Mouse (Mus musculus): Measurements from ENCODE around the gene Prkcq. TPM values are rescaled to one million over a fixed set of nuclear protein-coding genes. Genes with fewer than 3 reads are reported as not detected.

The Prkcq gene
- polyA plus RNA-seq, 1 experiment from 2014 or later: 5.6 TPM

GRCm38 (mm10) chr2:11300362-11300761 lies 128.5 kb downstream of the Prkcq start:
- WGBS: 86% methylated on average over 6 of the region's 6 CpGs
- H3K4me2 ChIP-seq (ENCODE audit: low read length): no peak overlapping the region
- no peak for DNase-seq (ENCODE audit: low spot score)
- H3K9ac ChIP-seq (ENCODE audit: low read depth, low read length): no peak overlapping the region
- H3K27ac ChIP-seq: no peak overlapping the region
- no peaks in the 10 kb centered on the region for H3K4me1 ChIP-seq (replicated peaks; ENCODE audit: insufficient read depth, low read length)
- no peaks in the 10 kb centered on the region for H3K36me3 ChIP-seq (ENCODE audit: insufficient read depth, low read length)
- ATAC-seq (replicated peaks; ENCODE audit: low FRiP score, low read depth): no peak
- TF ChIP-seq CTCF (IDR thresholded peaks at IDR 0.05; ENCODE audit: low read depth): no peak
- no peak overlapping the region for H3K4me3 ChIP-seq (replicated peaks; ENCODE audit: low read depth, low read length)
- H3K27me3 ChIP-seq (ENCODE audit: insufficient read depth, low read length): no peaks in the 10 kb centered on the region
- no peaks in the 10 kb centered on the region for H3K9me3 ChIP-seq (replicated peaks; ENCODE audit: low read length)

- Histone ChIP-seq H3K9ac (ENCODE audit: low read depth, low read length) (no peak overlapping the region), H3K27me3 (ENCODE audit: insufficient read depth, low read length) (no peaks in the 10 kb centered on the region), H3K27ac (no peak overlapping the region), H3K36me3 (ENCODE audit: insufficient read depth, low read length) (no peaks in the 10 kb centered on the region), H3K4me3 (replicated peaks; ENCODE audit: low read depth, low read length) (no peak overlapping the region), H3K4me1 (replicated peaks; ENCODE audit: insufficient read depth, low read length) (no peaks in the 10 kb centered on the region), H3K4me2 (ENCODE audit: low read length) (no peak overlapping the region), H3K9me3 (replicated peaks; ENCODE audit: low read length) (no peaks in the 10 kb centered on the region)
- no peak for ATAC-seq (replicated peaks; ENCODE audit: low FRiP score, low read depth)
- 30% methylated on average over 10 of the region's 10 CpGs for WGBS
- TF ChIP-seq CTCF (IDR thresholded peaks at IDR 0.05; ENCODE audit: low read depth): peak; percentile 84
- peak; percentile 76 for DNase-seq (ENCODE audit: low spot score)
Measured at GRCm38 (mm10) chr2:11320241-11320640, 148.3 kb downstream of the Prkcq start.

GRCm38 (mm10) chr2:11322396-11322795 lies 150.5 kb downstream of the Prkcq start:
- TF ChIP-seq CTCF (IDR thresholded peaks at IDR 0.05; ENCODE audit: low read depth): no peak
- ATAC-seq (replicated peaks; ENCODE audit: low FRiP score, low read depth): no peak

GRCm38 (mm10) chr2:11327280-11327679 lies 155.4 kb downstream of the Prkcq start:
- Histone ChIP-seq H3K36me3 (ENCODE audit: insufficient read depth, low read length) (no peaks in the 10 kb centered on the region), H3K9ac (ENCODE audit: low read depth, low read length) (no peak overlapping the region), H3K27me3 (ENCODE audit: insufficient read depth, low read length) (no peaks in the 10 kb centered on the region), H3K4me3 (replicated peaks; ENCODE audit: low read depth, low read length) (no peak overlapping the region), H3K9me3 (replicated peaks; ENCODE audit: low read length) (no peaks in the 10 kb centered on the region), H3K27ac (no peak overlapping the region), H3K4me2 (ENCODE audit: low read length) (no peak overlapping the region), H3K4me1 (replicated peaks; ENCODE audit: insufficient read depth, low read length) (no peaks in the 10 kb centered on the region)
- ATAC-seq (replicated peaks; ENCODE audit: low FRiP score, low read depth) (peak; percentile 76), DNase-seq (ENCODE audit: low spot score) (peak; percentile 49)
- 34% methylated on average over 7 of the region's 7 CpGs for WGBS
- TF ChIP-seq CTCF (IDR thresholded peaks at IDR 0.05; ENCODE audit: low read depth): peak; percentile 9; the same call in 1 of the 2 replicates

More at GRCm38 (mm10) chr2:11322396-11322795, 150.5 kb downstream of the Prkcq start:
- no peak overlapping the region for H3K4me3 ChIP-seq (replicated peaks; ENCODE audit: low read depth, low read length)
- H3K27ac ChIP-seq: no peak overlapping the region
- DNase-seq (ENCODE audit: low spot score): no peak
- H3K4me1 ChIP-seq (replicated peaks; ENCODE audit: insufficient read depth, low read length): no peaks in the 10 kb centered on the region
- no peak overlapping the region for H3K9ac ChIP-seq (ENCODE audit: low read depth, low read length)
- 62% methylated on average over 3 of the region's 3 CpGs for WGBS
- no peaks in the 10 kb centered on the region for H3K27me3 ChIP-seq (ENCODE audit: insufficient read depth, low read length)
- H3K4me2 ChIP-seq (ENCODE audit: low read length): no peak overlapping the region
- H3K9me3 ChIP-seq (replicated peaks; ENCODE audit: low read length): no peaks in the 10 kb centered on the region
- H3K36me3 ChIP-seq (ENCODE audit: insufficient read depth, low read length): no peaks in the 10 kb centered on the region

- Histone ChIP-seq H3K4me1 (replicated peaks; ENCODE audit: insufficient read depth, low read length) (no peaks in the 10 kb centered on the region), H3K27ac (no peak overlapping the region), H3K4me2 (ENCODE audit: low read length) (no peak overlapping the region), H3K4me3 (replicated peaks; ENCODE audit: low read depth, low read length) (no peak overlapping the region), H3K27me3 (ENCODE audit: insufficient read depth, low read length) (no peaks in the 10 kb centered on the region), H3K9me3 (replicated peaks; ENCODE audit: low read length) (no peaks in the 10 kb centered on the region), H3K36me3 (ENCODE audit: insufficient read depth, low read length) (no peaks in the 10 kb centered on the region), H3K9ac (ENCODE audit: low read depth, low read length) (no peak overlapping the region)
- DNase-seq (ENCODE audit: low spot score): peak; percentile 10
- 46% methylated on average over 10 of the region's 10 CpGs for WGBS
- ATAC-seq (replicated peaks; ENCODE audit: low FRiP score, low read depth): no peak
- TF ChIP-seq CTCF (IDR thresholded peaks at IDR 0.05; ENCODE audit: low read depth): no peak
Measured at GRCm38 (mm10) chr2:11329407-11330224, 157.7 kb downstream of the Prkcq start.

GRCm38 (mm10) chr2:11331528-11332446 lies 159.9 kb downstream of the Prkcq start:
- peak; percentile 98 for TF ChIP-seq CTCF (IDR thresholded peaks at IDR 0.05; ENCODE audit: low read depth)
- H3K36me3 ChIP-seq (ENCODE audit: insufficient read depth, low read length): no peaks in the 10 kb centered on the region
- H3K27ac ChIP-seq: no peak overlapping the region
- WGBS: 27% methylated on average over 11 of the region's 11 CpGs
- no peaks in the 10 kb centered on the region for H3K9me3 ChIP-seq (replicated peaks; ENCODE audit: low read length)
- no peaks in the 10 kb centered on the region for H3K4me1 ChIP-seq (replicated peaks; ENCODE audit: insufficient read depth, low read length)
- H3K4me2 ChIP-seq (ENCODE audit: low read length): no peak overlapping the region
- H3K27me3 ChIP-seq (ENCODE audit: insufficient read depth, low read length): no peaks in the 10 kb centered on the region
- ATAC-seq (replicated peaks; ENCODE audit: low FRiP score, low read depth): peak; percentile 56; the same call in 1 of the 2 replicates
- no peak overlapping the region for H3K9ac ChIP-seq (ENCODE audit: low read depth, low read length)
- peak; percentile 90 for DNase-seq (ENCODE audit: low spot score)
- no peak overlapping the region for H3K4me3 ChIP-seq (replicated peaks; ENCODE audit: low read depth, low read length)

Measured in kidney, postnatal 0 days (tissue).